In the genomic region with DNA sequence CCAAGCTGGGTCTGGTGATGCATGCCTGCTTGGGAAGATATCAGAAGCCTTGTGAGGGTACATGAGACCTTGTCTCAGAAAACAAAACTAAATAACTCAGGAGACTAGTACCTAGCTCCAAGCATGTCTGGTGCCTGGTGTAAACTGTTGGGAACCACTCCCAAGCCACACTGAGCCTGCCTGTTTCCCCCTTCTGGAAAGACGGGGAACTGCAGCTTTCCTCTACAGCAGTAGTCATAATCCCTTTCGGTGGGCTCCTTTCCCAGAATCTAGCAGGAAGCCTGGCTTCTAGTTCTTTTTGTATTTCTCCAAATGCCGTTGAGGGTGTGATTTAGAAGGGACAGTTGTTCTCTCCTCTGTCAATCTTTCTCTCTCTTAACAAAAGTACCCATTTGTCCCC, we compare ENCODE assay signal across 8 mouse cellular contexts. TPM values are rescaled to one million over a fixed set of nuclear protein-coding genes. Genes with fewer than 3 reads are reported as not detected.
DNase-seq lines count a peak whose midpoint lies in the region; ATAC-seq and TF ChIP-seq lines count a peak whose summit lies in the region.

No protein-coding gene starts in this region.

- peak; percentile 55 to 75 for DNase-seq in layer of hippocampus, postnatal 14 days (ENCODE audit: low spot score in 2 of 2)
- no peak for DNase-seq in layer of hippocampus, adult 11-12 months (ENCODE audit: low spot score)
- DNase-seq in CH12.LX (ENCODE audit: extremely low read depth) (peak; percentile 37), R1 (ENCODE audit: low read depth, low spot score) (peak; percentile 71)
- DNase-seq in embryo, embryonic 11 days: peak; percentile 76
- peak; percentile 82 to 86 for DNase-seq in kidney, postnatal 4 days

- no peak overlapping the region for H3K4me3 ChIP-seq in CH12.LX (replicated peaks in 1 of 3; ENCODE audit: low read depth in 2 of 3, low read length in 2 of 3, poor library complexity in 1 of 3)
- H3K4me3 ChIP-seq in olfactory bulb, adult 2 months (ENCODE audit: insufficient read depth, low read depth, low read length): no peak overlapping the region

- H3K27ac ChIP-seq in CH12.LX (ENCODE audit: insufficient read depth, low read depth): no peak overlapping the region
- no peak overlapping the region for H3K27ac ChIP-seq in olfactory bulb, adult 2 months (ENCODE audit: insufficient read depth, low read depth, low read length)

- in situ Hi-C loops in CH12.LX (cut with MboI; ENCODE audit: low pct_ligation_motif_present, low pct_unique_long_range_greater_than_20kb, low sequenced_read_pairs): no loop called here

- TF ChIP-seq CTCF in CH12.LX (conservative IDR thresholded peaks at IDR 0.05 in 1 of 2, IDR thresholded peaks at IDR 0.05 in 1 of 2; ENCODE audit: low read depth in 2 of 2, low read length in 2 of 2): peak; percentile 71 to 91
- 0 out of 2 replicates have a peak, but pooled peaks have one; percentile 23 for TF ChIP-seq CTCF in olfactory bulb, adult 2 months (IDR thresholded peaks at IDR 0.05; ENCODE audit: insufficient read depth, low read depth, low read length)

- H3K9me3 ChIP-seq in CH12.LX (replicated peaks; ENCODE audit: low read length): no peaks in the 10 kb centered on the region

- H3K27me3 ChIP-seq in CH12.LX (replicated peaks): no peaks in the 10 kb centered on the region

- no peak overlapping the region for H3K9ac ChIP-seq in CH12.LX (ENCODE audit: insufficient read depth, low read depth)

- H3K4me1 ChIP-seq in CH12.LX (ENCODE audit: control insufficient read depth in 1 of 2, insufficient read depth in 2 of 2): no peaks in the 10 kb centered on the region; a peak in 1 of 4 replicates
- H3K4me1 ChIP-seq in olfactory bulb, adult 2 months (ENCODE audit: control insufficient read depth, insufficient read depth, low read length): peaks cover 3% of the 10 kb centered on the region

- TF ChIP-seq EP300 in CH12.LX (IDR thresholded peaks at IDR 0.05; ENCODE audit: low read length): no peak

- H3K79me2 ChIP-seq in CH12.LX (replicated peaks; ENCODE audit: control insufficient read depth, extremely low read depth, insufficient read depth, poor library complexity, severe bottlenecking): no peaks in the 10 kb centered on the region

- no peaks in the 10 kb centered on the region for H3K36me3 ChIP-seq in CH12.LX (replicated peaks in 1 of 2; ENCODE audit: control insufficient read depth in 1 of 2, insufficient read depth in 1 of 2, low read length in 1 of 2)

- no peak for ATAC-seq in activated CD4-positive, CD25-positive, alpha-beta regulatory T cell, adult 4 months

- peak; percentile 35 for TF ChIP-seq RAD21 in CH12.LX (IDR thresholded peaks at IDR 0.05; ENCODE audit: low read depth, low read length)

- 14% methylated on average over 3 of the region's 3 CpGs for WGBS in olfactory bulb, adult 2 months

- no peak overlapping the region for H3K4me2 ChIP-seq in CH12.LX (ENCODE audit: insufficient read depth, low read depth, poor library complexity, severe bottlenecking)

- TF ChIP-seq POLR2A in CH12.LX (IDR thresholded peaks at IDR 0.05; ENCODE audit: low read depth, low read length): no peak
- no peak for TF ChIP-seq POLR2A in olfactory bulb, adult 2 months (IDR thresholded peaks at IDR 0.05; ENCODE audit: insufficient read depth, low read depth, low read length)

- dilution Hi-C loops in CH12.LX (cut with MboI; ENCODE audit: extremely low pct_ligation_motif_present, extremely low pct_unique_long_range_greater_than_20kb, low sequenced_read_pairs): no loop called here

TF ChIP-seq in CH12.LX, 34 proteins besides CTCF, POLR2A, EP300 and RAD21:
- TF ChIP-seq SMC3 (IDR thresholded peaks at IDR 0.05; ENCODE audit: low read depth, low read length) (peak; percentile 70), USF1 (IDR thresholded peaks at IDR 0.05; ENCODE audit: low read depth, low read length) (no peak)

RNA-seq across cellular contexts. Expression of a gene that starts 2.6 kb away (rescaled TPM):
- total RNA-seq in layer of hippocampus, postnatal 14 days (2021): not detected
- total RNA-seq in CH12.LX (2012; rRNA removed): 0.25 and 0.47 TPM in 2 replicates
- 0.35 and 0.55 TPM in 2 replicates for total RNA-seq in CH12.LX (2014; rRNA removed)
- polyA plus RNA-seq in CH12.LX (2012; ENCODE audit: insufficient read length, low read depth): 0.56 and 0.68 TPM in 2 replicates
- not detected in 2 replicates for polyA plus RNA-seq in olfactory bulb, adult 2 months (2012; ENCODE audit: insufficient read depth, insufficient read length, low replicate concordance, missing spikeins)
- polyA plus RNA-seq in activated CD4-positive, CD25-positive, alpha-beta regulatory T cell, adult 4 months (2017; shearing (Covaris generic)): not detected

RNA-seq across cellular contexts. Expression of a gene that starts 23.9 kb away (rescaled TPM):
- 10 to 100 TPM; 52.1 to 54.6 TPM for total RNA-seq in layer of hippocampus, postnatal 14 days (2021)
- 37.8 and 42.7 TPM in 2 replicates for total RNA-seq in CH12.LX (2012; rRNA removed)
- 60.1 and 69.3 TPM in 2 replicates for total RNA-seq in CH12.LX (2014; rRNA removed)
- polyA plus RNA-seq in CH12.LX (2012; ENCODE audit: insufficient read length, low read depth): 121 and 139 TPM in 2 replicates
- not detected in 2 replicates for polyA plus RNA-seq in olfactory bulb, adult 2 months (2012; ENCODE audit: insufficient read depth, insufficient read length, low replicate concordance, missing spikeins)
- polyA plus RNA-seq in activated CD4-positive, CD25-positive, alpha-beta regulatory T cell, adult 4 months (2017; shearing (Covaris generic)): 100 to 1,000 TPM; 148 to 164 TPM

Comparison
In these comparisons a context has a peak if more than half of its experiments do, and no peak if none do; other contexts are left out.
1. RNA of a gene that starts 23.9 kb away (polyA plus RNA-seq): 148 to 164 TPM in activated CD4-positive, CD25-positive, alpha-beta regulatory T cell, adult 4 months and 121 to 139 TPM in CH12.LX; not detected in olfactory bulb, adult 2 months; every median in the first group is over 100 times any median in the second.